Mouse (Mus musculus) left cerebral cortex, postnatal 25 days (tissue): Measurements from ENCODE around the gene Gabpb2. TPM values are rescaled to one million over a fixed set of nuclear protein-coding genes. Genes with fewer than 3 reads are reported as not detected.

Source experiments
- DNase-seq, 2 experiments: peaks; one replicate each; pipeline ENCODE4 v3.0.0; 2022; ENCODE audit warnings: low spot score in 2 of 2, mixed read lengths in 1 of 2
- intact Hi-C: fragments of 180-260 bp; cut with DNase I; formaldehyde crosslinking; loops from one replicate; pipeline ENCODE4 v1.15.1; 2025
- total RNA-seq, 2 experiments: library from RNA; stranded (reverse); gene quantifications; 2 replicates each; pipeline ENCODE4 v1.2.3; 2021

Gabpb2 gene
- total RNA-seq, 2 experiments from 2014 or later, result 7.5 to 8.9 TPM

- no peak for DNase-seq
- intact Hi-C loops, result no loop called here
Observed at GRCm38 (mm10) chr3:95208286-95208685, 9.4 kb downstream of the Gabpb2 start.

- intact Hi-C loops, result no loop called here
Observed at GRCm38 (mm10) chr3:95203880-95204279, 13.8 kb downstream of the Gabpb2 start.

GRCm38 (mm10) chr3:95200562-95200961 is 17.2 kb downstream of the Gabpb2 start:
- intact Hi-C loops, result no loop called here
- DNase-seq, result peak in 1 of 2 experiments; percentile 46

More at GRCm38 (mm10) chr3:95203880-95204279, 13.8 kb downstream of the Gabpb2 start:
- DNase-seq, result peak in 1 of 2 experiments; percentile 84

- intact Hi-C loops, result no loop called here
- no peak for DNase-seq
Observed at GRCm38 (mm10) chr3:95200132-95200531, 17.6 kb downstream of the Gabpb2 start.

- no peak for DNase-seq
- intact Hi-C loops, result no loop called here
Observed at GRCm38 (mm10) chr3:95199101-95199500, 18.6 kb downstream of the Gabpb2 start.

GRCm38 (mm10) chr3:95195772-95196171 is 21.9 kb downstream of the Gabpb2 start:
- no peak for DNase-seq
- intact Hi-C loops, result no loop called here

GRCm38 (mm10) chr3:95194721-95195135 is 23.0 kb downstream of the Gabpb2 start:
- intact Hi-C loops, result no loop called here
- no peak for DNase-seq

GRCm38 (mm10) chr3:95186888-95187287 is 30.8 kb downstream of the Gabpb2 start:
- intact Hi-C loops, result no loop called here
- DNase-seq, result no peak

GRCm38 (mm10) chr3:95186100-95186499 is 31.6 kb downstream of the Gabpb2 start:
- intact Hi-C loops, result no loop called here
- DNase-seq, result no peak

GRCm38 (mm10) chr3:95184796-95185577 is 32.7 kb downstream of the Gabpb2 start:
- DNase-seq, result peak in 1 of 2 experiments; percentile 38
- intact Hi-C loops, result no loop called here

- DNase-seq, result no peak
- intact Hi-C loops, result no loop called here
Observed at GRCm38 (mm10) chr3:95181841-95182240, 35.9 kb downstream of the Gabpb2 start.

GRCm38 (mm10) chr3:95179890-95180289 is 37.8 kb downstream of the Gabpb2 start:
- intact Hi-C loops, result no loop called here

GRCm38 (mm10) chr3:95178948-95179347 is 38.8 kb downstream of the Gabpb2 start:
- intact Hi-C loops, result no loop called here
- DNase-seq, result peak in 1 of 2 experiments; percentile 74

More at GRCm38 (mm10) chr3:95179890-95180289, 37.8 kb downstream of the Gabpb2 start:
- DNase-seq, result no peak

GRCm38 (mm10) chr3:95177583-95177982 is 40.1 kb downstream of the Gabpb2 start:
- DNase-seq, result no peak
- intact Hi-C loops, result no loop called here

GRCm38 (mm10) chr3:95176500-95176899 is 41.2 kb downstream of the Gabpb2 start:
- intact Hi-C loops, result no loop called here
- DNase-seq, result no peak

GRCm38 (mm10) chr3:95174011-95174592 is 43.6 kb downstream of the Gabpb2 start:
- intact Hi-C loops, result no loop called here

GRCm38 (mm10) chr3:95173256-95173949 is 44.3 kb downstream of the Gabpb2 start:
- intact Hi-C loops, result no loop called here
- no peak for DNase-seq

More at GRCm38 (mm10) chr3:95174011-95174592, 43.6 kb downstream of the Gabpb2 start:
- peak; percentile 68 to 74 for DNase-seq

GRCm38 (mm10) chr3:95172526-95173255 is 45.0 kb downstream of the Gabpb2 start:
- no peak for DNase-seq
- intact Hi-C loops, result no loop called here

- intact Hi-C loops, result no loop called here
Observed at GRCm38 (mm10) chr3:95171105-95171504, 46.6 kb downstream of the Gabpb2 start.

GRCm38 (mm10) chr3:95169996-95170395 is 47.7 kb downstream of the Gabpb2 start:
- intact Hi-C loops, result no loop called here
- no peak for DNase-seq

More at GRCm38 (mm10) chr3:95171105-95171504, 46.6 kb downstream of the Gabpb2 start:
- DNase-seq, result no peak
